Mouse (Mus musculus): ENCODE results near the gene Rd3l. TPM values are rescaled to one million over a fixed set of nuclear protein-coding genes. Genes with fewer than 3 reads are reported as not detected.

The Rd3l gene
- total RNA-seq (2014; rRNA removed): 0.31 and 0.33 TPM in 2 replicates
- polyA plus RNA-seq (2015; fragmentation: Nextera tagmentation; extraction: Ambion mirVana): 0.30 and 0.94 TPM in 2 replicates

DNA sequence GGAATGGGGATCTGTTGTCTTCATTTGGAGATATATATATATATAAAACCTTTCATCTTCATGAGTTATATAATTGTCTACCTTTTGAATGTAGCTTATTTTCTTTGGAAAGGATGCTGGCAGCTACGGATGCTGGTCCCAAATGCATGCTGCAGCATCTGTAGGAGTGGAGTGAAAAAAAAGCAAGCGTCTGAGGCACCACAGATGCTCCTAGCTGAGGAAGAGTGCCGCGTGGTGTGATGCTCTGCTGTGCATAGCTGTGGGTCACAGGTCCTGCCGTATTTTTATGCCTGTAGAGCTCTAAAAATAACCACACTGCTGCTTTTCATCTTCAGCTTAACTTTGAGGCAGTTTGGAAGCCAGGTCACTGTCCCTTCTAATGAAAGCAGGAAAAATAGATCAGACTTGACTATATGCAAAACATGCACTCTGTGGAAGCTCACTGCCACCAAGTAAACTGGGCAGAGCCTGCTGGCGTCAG is at the start of gene Rd3l:
Gene Rd3l (minus strand): TSS at position 431 of the 481 bp plus-strand sequence.
- 70% methylated on average over 6 of the region's 6 CpGs for WGBS
- Histone ChIP-seq H3K9ac (no peak within 1 kb of the TSS), H3K4me2 (ENCODE audit: low read depth) (no peak within 1 kb of the TSS), H3K27ac (ENCODE audit: low read depth, low read length) (no peak within 1 kb of the TSS), H3K9me3 (ENCODE audit: low read length) (no peaks in the 10 kb centered on the region), H3K36me3 (ENCODE audit: insufficient read depth) (no peaks in the 10 kb centered on the region), H3K4me1 (ENCODE audit: insufficient read depth) (no peaks in the 10 kb centered on the region), H3K27me3 (ENCODE audit: insufficient read depth, low read length) (no peaks in the 10 kb centered on the region), H3K4me3 (ENCODE audit: low read depth, low read length) (no peak within 1 kb of the TSS)
- no peak for TF ChIP-seq CTCF (IDR thresholded peaks at IDR 0.05; ENCODE audit: low read depth)
- ATAC-seq: no peak
- DNase-seq: no peak

DNA sequence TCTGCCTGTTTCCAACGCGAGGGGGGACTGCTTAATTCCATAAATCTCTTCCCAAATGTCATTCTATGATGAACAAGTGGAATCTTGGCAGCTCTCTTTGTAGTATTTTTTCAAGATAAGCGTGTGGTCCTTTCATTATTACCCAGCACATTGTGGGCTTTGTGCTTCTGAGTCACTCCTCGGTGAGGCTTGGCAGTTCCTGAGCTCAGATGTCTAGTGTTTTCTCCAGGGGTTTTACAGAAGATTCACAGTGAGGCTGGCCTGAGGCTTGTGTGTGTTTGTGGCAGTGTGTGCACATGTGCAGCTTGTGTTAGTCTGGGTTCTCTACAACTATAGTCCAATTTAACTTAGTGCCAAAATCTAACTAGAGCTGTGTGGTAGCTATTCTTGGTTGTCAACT is 46.3 kb upstream of the Rd3l start:
- TF ChIP-seq CTCF (IDR thresholded peaks at IDR 0.05; ENCODE audit: low read depth): no peak
- Histone ChIP-seq H3K9ac (no peak overlapping the region), H3K27me3 (ENCODE audit: insufficient read depth, low read length) (no peaks in the 10 kb centered on the region), H3K4me2 (ENCODE audit: low read depth) (no peak overlapping the region), H3K36me3 (ENCODE audit: insufficient read depth) (no peaks in the 10 kb centered on the region), H3K4me1 (ENCODE audit: insufficient read depth) (no peaks in the 10 kb centered on the region), H3K4me3 (ENCODE audit: low read depth, low read length) (no peak overlapping the region), H3K9me3 (ENCODE audit: low read length) (no peaks in the 10 kb centered on the region), H3K27ac (ENCODE audit: low read depth, low read length) (no peak overlapping the region)
- ATAC-seq (no peak), DNase-seq (no peak)
- WGBS: 60% methylated on average over 4 of the region's 4 CpGs

DNA sequence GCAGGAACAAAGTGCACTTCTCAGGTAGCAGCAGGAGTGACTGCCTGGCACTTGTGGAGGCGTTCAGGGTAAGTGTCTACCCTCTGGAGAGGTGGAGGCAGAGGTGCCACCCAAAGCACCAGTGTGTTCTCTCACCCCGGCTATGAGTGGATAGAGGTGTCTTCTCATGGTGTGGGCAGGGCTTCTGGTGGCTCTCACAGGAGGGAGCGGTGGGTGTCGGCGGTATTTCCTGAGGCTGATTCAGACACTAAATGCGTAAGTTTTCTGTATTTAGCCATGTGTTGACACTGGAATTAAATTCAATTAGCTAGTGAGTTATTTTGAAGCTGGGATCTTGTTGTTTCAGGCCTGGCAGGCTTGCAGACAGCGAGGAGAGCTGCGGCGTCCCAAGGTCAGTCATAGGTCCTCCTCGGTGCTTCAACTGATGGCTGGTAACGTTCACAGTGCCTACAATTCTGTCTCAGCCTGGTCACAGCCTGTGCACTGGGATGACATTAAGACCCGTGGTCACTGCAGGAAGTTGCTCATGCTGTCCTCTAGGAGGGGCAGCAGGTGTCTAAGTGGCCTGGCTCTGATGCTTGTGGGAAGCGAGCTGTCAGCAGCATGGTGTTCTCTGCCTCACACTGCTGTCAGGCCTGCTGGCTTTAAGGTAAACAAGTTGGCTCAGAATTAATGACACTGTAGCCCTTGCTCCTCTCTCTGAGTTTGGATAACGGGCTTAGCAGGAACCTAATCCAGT is 45.0 kb upstream of the Rd3l start:
- Histone ChIP-seq H3K9me3 (ENCODE audit: low read length) (0 out of 2 replicates have a peak, but pooled peaks cover 3% of the 10 kb centered on the region), H3K36me3 (ENCODE audit: insufficient read depth) (no peaks in the 10 kb centered on the region), H3K27ac (ENCODE audit: low read depth, low read length) (no peak overlapping the region), H3K4me1 (ENCODE audit: insufficient read depth) (no peaks in the 10 kb centered on the region), H3K9ac (no peak overlapping the region), H3K4me2 (ENCODE audit: low read depth) (no peak overlapping the region), H3K4me3 (ENCODE audit: low read depth, low read length) (no peak overlapping the region), H3K27me3 (ENCODE audit: insufficient read depth, low read length) (no peaks in the 10 kb centered on the region)
- WGBS: 81% methylated on average over 14 of the region's 14 CpGs
- no peak for TF ChIP-seq CTCF (IDR thresholded peaks at IDR 0.05; ENCODE audit: low read depth)
- DNase-seq: no peak
- no peak for ATAC-seq

DNA sequence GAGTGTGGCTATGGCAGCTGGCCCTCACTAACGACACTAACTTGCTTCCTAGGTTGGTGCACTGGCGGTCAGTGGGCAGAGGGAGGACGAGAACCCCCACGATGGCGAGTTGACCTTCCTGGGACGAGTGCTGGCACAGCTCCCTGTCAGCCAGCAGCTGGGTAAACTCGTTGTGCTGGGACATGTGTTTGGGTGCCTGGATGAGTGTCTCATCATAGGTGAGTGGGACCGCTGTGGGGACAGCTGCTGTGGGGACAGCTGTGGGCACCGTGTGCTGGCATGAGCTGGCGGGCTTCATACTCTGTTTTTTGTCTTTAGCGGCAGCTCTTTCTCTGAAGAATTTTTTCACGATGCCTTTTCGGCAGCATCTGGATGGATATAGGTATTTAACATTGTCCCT is 44.3 kb upstream of the Rd3l start:
- DNase-seq (no peak), ATAC-seq (no peak)
- 93% methylated on average over 13 of the region's 13 CpGs for WGBS
- H3K4me1 ChIP-seq (ENCODE audit: insufficient read depth): no peaks in the 10 kb centered on the region
- H3K4me3 ChIP-seq (ENCODE audit: low read depth, low read length): no peak overlapping the region
- no peaks in the 10 kb centered on the region for H3K27me3 ChIP-seq (ENCODE audit: insufficient read depth, low read length)
- no peak overlapping the region for H3K9ac ChIP-seq
- no peaks in the 10 kb centered on the region for H3K36me3 ChIP-seq (ENCODE audit: insufficient read depth)
- TF ChIP-seq CTCF (IDR thresholded peaks at IDR 0.05; ENCODE audit: low read depth): no peak
- no peak overlapping the region for H3K4me2 ChIP-seq (ENCODE audit: low read depth)
- H3K9me3 ChIP-seq (ENCODE audit: low read length): 0 out of 2 replicates have a peak, but pooled peaks cover 3% of the 10 kb centered on the region
- no peak overlapping the region for H3K27ac ChIP-seq (ENCODE audit: low read depth, low read length)

DNA sequence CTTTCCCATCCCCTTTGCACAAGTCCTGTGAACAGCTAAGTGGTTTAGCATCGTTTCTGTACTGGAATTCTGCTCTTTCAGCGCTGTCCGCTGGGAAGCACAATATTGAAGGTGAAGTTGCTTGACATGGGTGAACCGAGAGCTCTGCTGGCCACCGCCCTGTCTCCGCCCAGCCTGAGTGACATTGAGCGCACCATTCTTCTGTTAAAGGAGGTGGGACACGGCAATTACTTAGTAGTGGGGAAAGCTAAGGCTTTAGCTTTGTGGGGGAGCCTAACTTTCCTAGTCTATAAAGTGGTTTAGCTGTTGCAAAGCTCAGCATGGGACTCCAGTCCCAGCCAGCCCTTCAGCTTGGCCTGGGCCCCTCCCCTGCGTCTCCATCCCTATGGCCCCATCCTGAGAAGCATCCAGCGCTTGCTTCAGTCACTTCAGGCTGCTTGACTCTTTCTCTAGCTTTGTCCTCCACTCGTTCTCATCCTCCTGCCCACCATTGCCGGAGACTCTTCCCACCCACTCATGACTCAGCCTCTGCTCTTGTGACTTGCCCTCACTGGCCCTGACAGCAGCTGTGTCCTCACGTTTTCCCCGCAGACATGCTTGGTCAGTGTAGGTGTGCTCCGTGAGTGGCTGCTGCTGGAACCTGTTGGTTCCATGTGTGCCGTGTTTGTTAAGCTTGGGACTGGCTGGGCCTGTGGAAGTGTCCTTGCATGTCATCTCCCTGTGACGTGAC is 43.6 kb upstream of the Rd3l start:
- 77% methylated on average over 17 of the region's 17 CpGs for WGBS
- Histone ChIP-seq H3K27ac (ENCODE audit: low read depth, low read length) (no peak overlapping the region), H3K9ac (no peak overlapping the region), H3K4me3 (ENCODE audit: low read depth, low read length) (no peak overlapping the region), H3K9me3 (ENCODE audit: low read length) (0 out of 2 replicates have a peak, but pooled peaks cover 3% of the 10 kb centered on the region), H3K27me3 (ENCODE audit: insufficient read depth, low read length) (no peaks in the 10 kb centered on the region), H3K4me2 (ENCODE audit: low read depth) (no peak overlapping the region), H3K4me1 (ENCODE audit: insufficient read depth) (no peaks in the 10 kb centered on the region), H3K36me3 (ENCODE audit: insufficient read depth) (no peaks in the 10 kb centered on the region)
- ATAC-seq (no peak), DNase-seq (no peak)
- TF ChIP-seq CTCF (IDR thresholded peaks at IDR 0.05; ENCODE audit: low read depth): no peak

DNA sequence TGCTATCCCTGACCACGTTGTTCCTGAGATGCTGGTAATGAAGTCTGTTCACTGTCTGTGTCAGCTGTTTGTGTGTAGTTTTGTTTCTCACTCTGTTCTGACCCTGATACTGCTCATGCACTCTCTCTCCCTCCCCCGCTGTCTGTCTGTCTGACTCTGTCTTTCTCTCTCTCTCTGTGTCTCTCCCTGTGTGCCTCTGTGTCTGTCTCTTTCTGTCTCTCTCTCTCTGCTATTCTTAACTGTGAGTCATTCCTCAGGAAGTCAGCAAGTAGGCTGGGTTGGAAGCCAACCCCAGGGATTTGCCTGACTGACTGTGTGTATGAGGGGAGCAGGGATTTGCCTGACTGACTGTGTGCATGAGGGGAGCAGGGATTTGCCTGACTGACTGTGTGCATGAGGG is 42.2 kb upstream of the Rd3l start:
- Histone ChIP-seq H3K9me3 (ENCODE audit: low read length) (0 out of 2 replicates have a peak, but pooled peaks cover 3% of the 10 kb centered on the region), H3K4me1 (ENCODE audit: insufficient read depth) (no peaks in the 10 kb centered on the region), H3K27me3 (ENCODE audit: insufficient read depth, low read length) (no peaks in the 10 kb centered on the region), H3K9ac (no peak overlapping the region), H3K27ac (ENCODE audit: low read depth, low read length) (no peak overlapping the region), H3K4me3 (ENCODE audit: low read depth, low read length) (no peak overlapping the region), H3K4me2 (ENCODE audit: low read depth) (no peak overlapping the region), H3K36me3 (ENCODE audit: insufficient read depth) (no peaks in the 10 kb centered on the region)
- no peak for DNase-seq
- WGBS: 84% methylated on average over 2 of the region's 2 CpGs
- ATAC-seq: no peak
- TF ChIP-seq CTCF (IDR thresholded peaks at IDR 0.05; ENCODE audit: low read depth): no peak

DNA sequence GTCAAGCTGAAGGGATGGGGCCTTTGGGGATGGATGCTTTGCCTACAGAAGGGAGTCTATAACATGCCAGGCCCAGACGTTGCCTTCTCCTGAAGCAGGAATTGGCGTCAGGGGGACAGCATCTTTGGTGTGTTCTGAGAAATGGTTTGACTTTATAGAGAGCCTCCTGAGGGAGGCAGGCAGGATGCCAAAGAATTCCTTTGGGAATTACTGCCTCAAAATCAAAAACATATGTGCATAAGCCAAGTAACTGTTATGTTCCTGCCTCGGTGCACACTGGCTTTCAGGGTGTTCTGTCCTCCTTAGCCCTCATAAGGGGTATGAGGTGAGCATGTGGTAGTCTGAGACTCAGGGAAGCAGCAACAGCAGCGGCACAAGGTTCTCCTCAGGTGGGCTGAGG is 35.2 kb upstream of the Rd3l start:
- ATAC-seq: no peak
- no peak for DNase-seq
- H3K4me3 ChIP-seq (ENCODE audit: low read depth, low read length): no peak overlapping the region
- no peaks in the 10 kb centered on the region for H3K4me1 ChIP-seq (ENCODE audit: insufficient read depth)
- H3K36me3 ChIP-seq (ENCODE audit: insufficient read depth): no peaks in the 10 kb centered on the region
- H3K27me3 ChIP-seq (ENCODE audit: insufficient read depth, low read length): no peaks in the 10 kb centered on the region
- TF ChIP-seq CTCF (IDR thresholded peaks at IDR 0.05; ENCODE audit: low read depth): no peak
- H3K27ac ChIP-seq (ENCODE audit: low read depth, low read length): no peak overlapping the region
- no peaks in the 10 kb centered on the region for H3K9me3 ChIP-seq (ENCODE audit: low read length)
- 73% methylated on average over 4 of the region's 4 CpGs for WGBS
- H3K9ac ChIP-seq: no peak overlapping the region
- H3K4me2 ChIP-seq (ENCODE audit: low read depth): no peak overlapping the region
